Mouse (Mus musculus) hindbrain, embryonic 14.5 days (tissue): ENCODE measurements around the gene Gm49361. TPM values are rescaled to one million over a fixed set of nuclear protein-coding genes. Genes with fewer than 3 reads are reported as not detected.

Source experiments
- ATAC-seq: fragments of 200-750 bp; cut with Nextera tagmentation; 2 replicates; pipeline ENCODE4 v1.8.0; 2017; ENCODE audit warnings: moderate number of reproducible peaks, mild to moderate bottlenecking, moderate TSS enrichment, moderate library complexity; ENCODE audit not compliant: low FRiP score
- DNase-seq: peaks from one replicate; pipeline ENCODE4 v3.0.0-alpha.2; 2015; ENCODE audit warnings: low spot score
- H3K27ac ChIP-seq: fragments of 300-500 bp; sonication (generic); 2 replicates; pipeline ENCODE4 v1.5.1; 2014; ENCODE audit warnings: mild to moderate bottlenecking, moderate library complexity
- H3K27me3 ChIP-seq: fragments of 300-500 bp; sonication (generic); 2 replicates; pipeline ENCODE4 v1.6.1; 2014; ENCODE audit warnings: mild to moderate bottlenecking, low read length, mixed read lengths; ENCODE audit not compliant: control insufficient read depth, insufficient read depth
- H3K36me3 ChIP-seq: fragments of 300-500 bp; sonication (generic); replicated peaks from 2 replicates; pipeline ENCODE4 v1.6.1; 2014; ENCODE audit not compliant: control insufficient read depth, insufficient read depth
- H3K4me1 ChIP-seq: fragments of 300-500 bp; sonication (generic); replicated peaks from 2 replicates; pipeline ENCODE4 v1.6.1; 2014; ENCODE audit warnings: antibody characterized with exemption, low read length, mixed read lengths; ENCODE audit not compliant: control insufficient read depth, insufficient read depth
- H3K4me2 ChIP-seq: fragments of 300-500 bp; sonication (generic); replicated peaks from 2 replicates; pipeline ENCODE4 v1.6.1; 2014; ENCODE audit warnings: mild to moderate bottlenecking, moderate library complexity
- H3K4me3 ChIP-seq: fragments of 300-500 bp; sonication (generic); replicated peaks from 2 replicates; pipeline ENCODE4 v1.5.1; 2014; ENCODE audit warnings: mild to moderate bottlenecking, low read length
- H3K9ac ChIP-seq: fragments of 300-500 bp; sonication (generic); 2 replicates; pipeline ENCODE4 v1.6.1; 2014
- H3K9me3 ChIP-seq: fragments of 300-500 bp; sonication (generic); 2 replicates; pipeline ENCODE4 v1.6.1; 2016; ENCODE audit warnings: low read length; ENCODE audit not compliant: control insufficient read depth
- WGBS: fragments of 180-500 bp; shearing (Covaris S2); extraction: QIAGEN DNeasy Blood & Tissue Kit; methylation state at CpG from one replicate; pipeline ENCODE4 v1.1.7; 2014; 5-methylcytosine and 5-hydroxymethylcytosine counted together
- polyA plus RNA-seq: library from polyadenylated mRNA; unstranded; fragments of >200 nt; fragmentation: Nextera tagmentation; extraction: Ambion mirVana; gene quantifications from 2 replicates; pipeline ENCODE4 v1.2.1, GENCODE M21; 2014

The Gm49361 gene
- polyA plus RNA-seq, 1 experiment from 2014 or later: not detected

DNA sequence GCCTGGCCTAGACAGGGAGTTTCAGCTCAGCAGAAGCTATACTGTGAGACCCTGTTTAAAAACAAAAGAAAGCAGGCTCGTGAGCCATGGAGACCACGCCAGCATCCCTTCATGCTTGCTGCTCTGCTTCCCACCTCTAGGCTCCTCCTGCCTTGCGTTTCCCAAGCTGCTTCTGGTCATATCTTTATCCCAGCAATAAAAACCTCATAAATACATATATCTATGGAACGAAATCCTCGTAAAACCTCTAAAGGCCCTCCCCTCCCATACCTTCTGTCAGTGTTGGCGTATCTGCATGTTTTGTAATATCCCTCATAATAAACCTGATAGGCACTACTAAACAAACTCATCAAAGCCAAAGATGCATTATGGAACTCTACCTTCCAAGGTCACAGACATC lies 59.3 kb downstream of the Gm49361 start:
- 94% methylated on average over 6 of the region's 6 CpGs for WGBS
- no peak for ATAC-seq

DNA sequence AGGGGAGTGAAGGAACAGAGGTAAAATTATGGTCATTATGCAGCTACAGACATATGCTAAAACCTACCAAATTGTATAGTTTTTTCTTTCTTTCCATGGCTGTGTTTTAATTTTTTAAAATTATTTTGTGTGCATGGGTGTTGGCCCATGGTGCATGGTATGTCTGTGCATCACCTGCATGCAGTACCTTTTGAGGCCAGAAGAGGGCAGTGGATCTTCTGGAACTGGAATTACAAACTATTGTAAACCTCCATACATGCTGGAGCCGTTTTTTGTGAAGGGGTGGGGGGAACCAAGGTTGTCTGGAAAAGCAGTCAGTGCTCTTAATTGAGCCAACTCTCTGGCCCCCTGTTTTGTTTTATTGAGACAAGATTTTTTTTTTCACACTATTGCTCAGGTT lies 61.3 kb downstream of the Gm49361 start:
- peak; percentile 72 for DNase-seq
- ATAC-seq: no peak
- 6% methylated on average over 1 of the region's 1 CpGs for WGBS

More for the DNA sequence above, 59.3 kb downstream of the Gm49361 start:
- H3K9me3 ChIP-seq: no peaks in the 10 kb centered on the region
- no peak for DNase-seq
- H3K9ac ChIP-seq: no peak overlapping the region
- no peaks in the 10 kb centered on the region for H3K27me3 ChIP-seq
- H3K4me3 ChIP-seq: no peak overlapping the region
- no peak overlapping the region for H3K4me2 ChIP-seq
- no peak overlapping the region for H3K27ac ChIP-seq
- H3K4me1 ChIP-seq: no peaks in the 10 kb centered on the region
- peaks cover 10% of the 10 kb centered on the region; the same call in 1 of the 2 replicates for H3K36me3 ChIP-seq

DNA sequence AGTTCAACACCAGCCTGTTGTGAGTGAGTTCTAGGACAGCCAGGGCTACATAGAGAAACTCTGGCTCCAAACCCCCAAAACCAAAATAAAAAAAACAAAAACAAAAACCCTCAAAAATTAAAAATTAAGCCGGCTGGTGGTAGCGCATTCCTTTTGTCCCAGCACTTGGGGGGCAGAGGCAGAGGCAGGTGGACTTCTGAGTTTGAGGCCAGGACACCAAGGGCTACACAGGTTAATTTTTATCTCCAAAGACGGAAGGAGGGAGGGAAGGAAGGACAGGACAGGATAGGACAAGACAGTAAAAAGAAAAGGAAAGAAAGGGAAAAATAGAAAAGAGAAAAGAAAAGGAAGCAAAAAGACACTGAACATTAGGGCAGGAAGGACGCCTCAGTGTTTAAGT lies 63.2 kb downstream of the Gm49361 start:
- no peaks in the 10 kb centered on the region for H3K9me3 ChIP-seq
- no peaks in the 10 kb centered on the region for H3K36me3 ChIP-seq
- no peaks in the 10 kb centered on the region for H3K4me1 ChIP-seq
- WGBS: 86% methylated on average over 4 of the region's 4 CpGs
- no peak overlapping the region for H3K4me2 ChIP-seq
- no peaks in the 10 kb centered on the region for H3K27me3 ChIP-seq
- DNase-seq: no peak
- no peak for ATAC-seq
- H3K27ac ChIP-seq: no peak overlapping the region
- H3K4me3 ChIP-seq: no peak overlapping the region
- no peak overlapping the region for H3K9ac ChIP-seq

More for the DNA sequence above, 61.3 kb downstream of the Gm49361 start:
- no peak overlapping the region for H3K9ac ChIP-seq
- no peaks in the 10 kb centered on the region for H3K9me3 ChIP-seq
- no peak overlapping the region for H3K27ac ChIP-seq
- no peaks in the 10 kb centered on the region for H3K36me3 ChIP-seq
- no peak overlapping the region for H3K4me3 ChIP-seq
- H3K4me2 ChIP-seq: no peak overlapping the region
- H3K27me3 ChIP-seq: no peaks in the 10 kb centered on the region
- no peaks in the 10 kb centered on the region for H3K4me1 ChIP-seq

DNA sequence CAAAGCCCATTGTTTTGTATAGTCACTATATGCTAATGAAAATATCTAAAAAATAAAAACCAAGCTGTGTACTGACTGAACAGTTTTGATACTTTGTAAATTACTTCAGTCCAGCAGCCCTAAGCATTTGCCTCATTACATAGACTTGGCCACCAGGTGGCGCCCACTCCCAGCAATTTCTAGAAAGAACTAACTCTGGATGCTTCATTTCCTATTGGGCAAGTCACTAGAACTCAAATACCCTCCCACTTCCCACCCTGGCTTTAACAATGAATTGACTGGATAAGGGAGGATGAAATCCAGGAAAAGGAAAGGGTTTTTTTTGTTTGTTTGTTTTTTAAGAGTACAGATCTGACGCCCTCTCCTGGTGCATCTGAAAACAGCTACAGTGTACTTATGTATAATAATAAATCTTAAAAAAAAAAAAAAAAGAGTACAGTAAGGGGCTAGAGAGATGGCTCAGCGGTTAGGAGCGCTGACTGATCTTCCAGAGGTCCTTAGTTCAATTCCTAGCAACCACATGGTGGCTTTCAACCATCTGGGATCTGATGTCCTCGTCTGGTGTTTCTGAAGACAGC lies 65.9 kb downstream of the Gm49361 start:
- DNase-seq: peak; percentile 93
- no peaks in the 10 kb centered on the region for H3K27me3 ChIP-seq
- H3K4me1 ChIP-seq: no peaks in the 10 kb centered on the region
- WGBS: 39% methylated on average over 5 of the region's 5 CpGs
- H3K9me3 ChIP-seq: no peaks in the 10 kb centered on the region
- ATAC-seq: peak; percentile 84
- no peak overlapping the region for H3K4me3 ChIP-seq
- H3K9ac ChIP-seq: no peak overlapping the region
- H3K27ac ChIP-seq: no peak overlapping the region
- no peak overlapping the region for H3K4me2 ChIP-seq
- no peaks in the 10 kb centered on the region for H3K36me3 ChIP-seq

DNA sequence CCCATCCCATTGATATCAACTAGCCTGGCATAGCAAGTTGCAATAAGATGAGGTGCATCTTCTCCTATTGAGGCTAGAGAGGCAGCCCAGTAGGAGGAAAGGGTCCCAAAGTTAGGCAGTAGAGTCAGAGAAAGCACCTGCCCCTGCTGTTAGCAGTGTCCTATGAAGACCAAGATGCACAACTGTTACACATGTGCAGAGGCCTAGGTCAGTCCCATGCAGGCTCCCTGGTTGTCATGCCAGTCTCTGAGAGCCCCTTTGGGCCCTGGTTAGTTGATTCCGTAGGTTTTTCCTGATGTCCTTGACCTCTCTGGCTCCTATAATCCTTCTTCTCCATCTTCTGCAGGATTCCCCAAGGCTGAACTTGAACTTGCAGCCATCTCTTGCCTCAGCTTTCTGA lies 66.4 kb downstream of the Gm49361 start:
- Histone ChIP-seq H3K4me2 (no peak overlapping the region), H3K4me3 (no peak overlapping the region), H3K9me3 (no peaks in the 10 kb centered on the region), H3K36me3 (no peaks in the 10 kb centered on the region), H3K27me3 (no peaks in the 10 kb centered on the region), H3K4me1 (no peaks in the 10 kb centered on the region), H3K27ac (no peak overlapping the region), H3K9ac (no peak overlapping the region)
- ATAC-seq (no peak), DNase-seq (no peak)
- 24% methylated on average over 1 of the region's 1 CpGs for WGBS

DNA sequence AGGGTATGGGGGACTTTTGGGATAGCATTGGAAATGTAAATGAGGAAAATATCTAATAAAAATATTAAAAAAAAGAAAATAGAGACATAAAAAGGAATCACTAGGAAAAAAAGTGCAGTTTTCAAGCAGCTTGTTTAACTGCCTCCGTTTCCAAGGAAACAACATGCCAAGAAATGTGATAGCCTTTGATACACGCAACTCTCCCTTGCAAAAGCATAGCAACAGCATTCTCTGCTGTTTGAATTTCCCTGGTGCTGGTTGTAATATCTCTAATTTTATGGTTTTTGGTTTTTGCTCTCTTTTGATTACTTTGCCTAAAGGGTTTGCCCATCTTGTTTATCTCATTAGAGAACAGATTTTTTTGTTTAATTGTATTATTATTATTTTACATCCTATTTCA lies 70.4 kb downstream of the Gm49361 start:
- ATAC-seq: no peak
- DNase-seq: no peak
- Histone ChIP-seq H3K9me3 (no peaks in the 10 kb centered on the region), H3K4me1 (no peaks in the 10 kb centered on the region), H3K4me3 (no peak overlapping the region), H3K4me2 (no peak overlapping the region), H3K36me3 (no peaks in the 10 kb centered on the region), H3K9ac (no peak overlapping the region), H3K27ac (no peak overlapping the region), H3K27me3 (no peaks in the 10 kb centered on the region)
- 58% methylated on average over 2 of the region's 2 CpGs for WGBS

DNA sequence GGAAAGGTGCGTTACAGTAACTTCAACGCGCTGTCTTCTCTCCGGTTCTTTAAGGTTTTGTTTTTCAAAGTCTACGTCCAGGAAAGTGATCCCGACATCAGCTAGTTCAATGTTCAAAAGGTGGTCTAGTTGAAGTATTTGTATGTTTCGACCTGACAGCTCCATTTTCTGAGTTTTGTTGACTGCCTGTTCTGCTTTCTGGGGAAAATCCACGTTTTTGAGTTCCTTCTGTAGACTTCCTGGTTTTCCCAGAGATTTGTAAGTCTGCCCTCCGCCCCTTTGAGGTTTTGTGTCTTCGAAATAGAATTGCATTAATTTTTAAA lies 80.3 kb downstream of the Gm49361 start:
- Histone ChIP-seq H3K4me3 (peak overlapping the region; percentile 65), H3K27me3 (no peaks in the 10 kb centered on the region), H3K36me3 (no peaks in the 10 kb centered on the region), H3K4me1 (peaks cover 16% of the 10 kb centered on the region), H3K9me3 (no peaks in the 10 kb centered on the region), H3K9ac (peak overlapping the region; percentile 83), H3K4me2 (peak overlapping the region; percentile 96), H3K27ac (0 out of 2 replicates have a peak overlapping the region, but pooled peaks have one; percentile 95)
- ATAC-seq (no peak), DNase-seq (no peak)
- WGBS: 16% methylated on average over 10 of the region's 10 CpGs

DNA sequence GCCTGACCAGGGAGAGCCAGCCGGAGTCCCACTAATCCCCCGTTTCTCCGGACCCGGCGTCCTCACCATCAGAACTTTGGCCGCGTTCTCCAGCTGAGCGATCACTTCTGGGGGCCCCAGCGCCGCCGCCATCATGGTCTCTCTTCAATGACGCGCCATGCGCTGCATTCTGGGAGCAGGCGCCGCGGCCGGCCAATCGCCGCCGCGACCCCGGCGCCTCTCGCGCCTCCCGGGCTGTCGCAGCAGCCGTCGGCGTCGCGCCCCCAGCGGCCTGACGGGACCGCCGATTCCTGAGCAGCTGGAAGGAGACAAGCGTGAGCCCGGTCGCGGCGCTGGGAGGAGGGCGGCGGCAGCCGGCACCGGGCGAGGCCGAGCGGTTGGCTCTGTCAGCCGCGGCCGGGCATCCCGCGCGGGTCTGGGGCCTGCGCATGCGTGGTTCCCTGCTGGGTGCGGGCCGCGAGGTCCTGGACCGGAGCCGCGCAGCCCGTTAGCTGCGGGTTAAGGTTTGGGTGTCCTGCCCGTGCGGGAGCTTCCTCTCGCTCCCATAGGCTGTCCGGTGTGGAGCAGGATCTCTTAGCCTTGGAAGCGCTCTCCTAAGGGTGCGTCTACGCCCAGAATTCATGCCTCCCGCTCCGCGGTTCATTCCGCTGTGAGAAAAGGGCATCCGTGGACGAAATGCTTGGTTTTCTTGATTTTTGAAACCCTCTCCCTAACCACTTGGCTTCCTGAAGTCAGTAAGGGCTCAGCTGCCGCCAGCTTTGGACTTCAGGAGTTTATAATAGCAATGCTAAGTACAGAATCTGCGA lies 80.9 kb downstream of the Gm49361 start, which contains the start of gene Xpo4:
Gene Xpo4, minus strand, starts transcription at position 609 of the 806 bp plus-strand sequence.
- peak; percentile 97 for ATAC-seq
- peak within 1 kb of the TSS; percentile 95 for H3K27ac ChIP-seq
- under 1% methylated on average over 74 of the region's 80 CpGs for WGBS

DNA sequence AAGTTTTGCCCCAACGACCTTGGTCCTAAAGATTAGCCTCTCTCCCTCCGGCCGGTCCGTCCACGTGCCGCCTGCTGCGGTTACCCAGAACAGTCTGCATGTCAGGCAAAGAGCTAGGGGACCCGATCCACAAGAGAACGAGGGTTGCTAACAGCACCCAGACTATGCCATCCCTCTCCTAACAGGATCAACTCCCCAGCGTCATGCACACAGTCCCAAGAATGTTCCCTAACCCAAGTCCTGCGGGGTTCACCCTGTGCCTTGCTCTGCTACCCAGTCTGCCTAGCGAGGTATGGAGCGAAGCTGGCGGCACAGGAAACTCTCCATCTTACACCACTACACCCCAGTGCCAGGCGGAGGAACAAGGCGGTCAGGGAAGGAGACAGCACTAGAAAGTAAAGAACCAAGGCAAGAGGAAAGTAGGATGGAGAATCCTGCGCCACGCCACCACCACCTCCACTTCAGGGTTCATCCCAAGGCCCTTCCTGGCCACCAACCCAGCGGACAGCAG lies 81.5 kb downstream of the Gm49361 start:
- H3K4me1 ChIP-seq: peaks cover 16% of the 10 kb centered on the region
- peak overlapping the region; percentile 83 for H3K9ac ChIP-seq
- DNase-seq (no peak), ATAC-seq (peak; percentile 46; the same call in 1 of the 2 replicates)
- peak overlapping the region; percentile 65 for H3K4me3 ChIP-seq
- no peaks in the 10 kb centered on the region for H3K36me3 ChIP-seq
- H3K9me3 ChIP-seq: no peaks in the 10 kb centered on the region
- H3K4me2 ChIP-seq: peak overlapping the region; percentile 96
- under 1% methylated on average over 19 of the region's 19 CpGs for WGBS
- peak overlapping the region; percentile 95 for H3K27ac ChIP-seq
- H3K27me3 ChIP-seq: no peaks in the 10 kb centered on the region

More for the DNA sequence above, 80.9 kb downstream of the Gm49361 start, which contains the start of gene Xpo4:
- peak within 1 kb of the TSS; percentile 83 for H3K9ac ChIP-seq
- DNase-seq: peak; percentile 84
- H3K4me1 ChIP-seq: peaks cover 16% of the 10 kb centered on the region
- H3K4me3 ChIP-seq: peak within 1 kb of the TSS; percentile 65
- no peaks in the 10 kb centered on the region for H3K27me3 ChIP-seq
- H3K4me2 ChIP-seq: peak within 1 kb of the TSS; percentile 96
- no peaks in the 10 kb centered on the region for H3K9me3 ChIP-seq
- H3K36me3 ChIP-seq: no peaks in the 10 kb centered on the region
